Mouse (Mus musculus): ENCODE data around the gene Dnm3.

- TF ChIP-seq POLR2A (IDR thresholded peaks at IDR 0.05; ENCODE audit: control insufficient read depth in 1 of 2, insufficient read depth in 1 of 2, low read depth in 1 of 2, low read length in 2 of 2, poor library complexity in 1 of 2) = no peak
- no peak for TF ChIP-seq BHLHE40 (IDR thresholded peaks at IDR 0.05; ENCODE audit: borderline replicate concordance, low read depth, low read length)
- TF ChIP-seq CTCF (IDR thresholded peaks at IDR 0.05 in 2 of 3, conservative IDR thresholded peaks at IDR 0.05 in 1 of 3; ENCODE audit: control insufficient read depth in 1 of 3, insufficient read depth in 1 of 3, low read depth in 2 of 3, low read length in 3 of 3, poor library complexity in 1 of 3, severe bottlenecking in 1 of 3) = no peak
- TF ChIP-seq TCF12 (IDR thresholded peaks at IDR 0.05; ENCODE audit: low read depth, low read length) = no peak
- TF ChIP-seq EP300 (IDR thresholded peaks at IDR 0.05; ENCODE audit: low read depth in 1 of 2, low read length in 2 of 2) = no peak
- no peak for TF ChIP-seq MEF2A (IDR thresholded peaks at IDR 0.05; ENCODE audit: extremely low read depth, insufficient replicate concordance, low read depth, low read length, poor library complexity, severe bottlenecking)
- TF ChIP-seq TBP (IDR thresholded peaks at IDR 0.05; ENCODE audit: low read depth, low read length) = no peak
- TF ChIP-seq USF1 (IDR thresholded peaks at IDR 0.05; ENCODE audit: low read depth, low read length) = no peak
- no peak for TF ChIP-seq GATA1 (IDR thresholded peaks at IDR 0.05; ENCODE audit: low read depth, low read length)
- TF ChIP-seq NELFE (IDR thresholded peaks at IDR 0.05; ENCODE audit: low read depth, low read length) = no peak
- TF ChIP-seq CHD1 (IDR thresholded peaks at IDR 0.05; ENCODE audit: low read depth, low read length) = no peak
- no peak for TF ChIP-seq MAFK (IDR thresholded peaks at IDR 0.05; ENCODE audit: borderline replicate concordance, low read depth, low read length)
Observed at GRCm38 (mm10) chr1:162247216-162247615, 230.6 kb downstream of the Dnm3 start.
